Mouse (Mus musculus) CD8-positive naive resting alpha-beta T cell, adult 2 months (primary cell): Measurements from ENCODE around the gene Cdk5r2.
"Not testable (repeated sequence)": the region's sequence is repeated elsewhere in the genome, so short reads cannot be mapped to it uniquely, and the experiment has no call there.

Source experiments
- DNase-seq, 2 experiments: peaks; one replicate each; pipeline ENCODE4 v3.0.0; 2022; ENCODE audit warnings: low read depth in 2 of 2, low spot score in 2 of 2

The Cdk5r2 gene

DNA sequence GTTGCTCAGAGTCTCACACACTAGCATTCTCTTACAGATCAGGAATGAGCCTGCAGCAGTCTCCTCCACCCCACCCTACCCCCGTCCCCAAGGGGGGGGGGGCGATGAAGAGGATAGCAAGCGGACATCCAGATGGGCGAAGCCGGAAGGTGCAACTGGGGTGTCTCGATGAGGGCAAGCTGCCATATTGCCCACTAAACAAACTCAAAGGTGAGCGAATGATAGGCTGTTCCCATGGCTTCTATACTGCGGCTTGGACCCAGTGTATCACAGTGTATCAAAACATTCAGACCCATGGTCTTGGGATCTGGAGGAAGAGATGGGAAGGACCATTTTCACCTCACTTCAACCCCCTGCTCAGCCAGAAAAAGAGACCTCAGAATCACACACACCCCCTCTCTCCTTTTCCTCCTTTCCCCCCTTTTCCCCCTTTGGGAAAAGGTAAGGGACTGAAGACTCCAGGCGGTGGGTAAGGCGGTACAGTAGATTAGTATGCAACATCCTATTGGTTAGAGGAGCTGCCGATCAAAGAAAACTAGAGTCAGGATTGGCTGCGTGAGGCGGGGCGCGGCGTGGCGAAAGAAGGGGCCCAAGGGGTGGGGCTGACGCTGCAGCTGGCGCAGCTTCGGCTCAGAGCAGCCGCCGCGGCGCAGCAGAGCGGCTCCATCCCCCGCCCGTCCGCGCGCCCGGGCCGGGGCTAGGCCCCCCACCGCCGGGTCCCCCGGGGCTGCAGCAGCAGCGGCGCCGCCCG, at the start of gene Cdk5r2:
Gene Cdk5r2, plus strand, starts transcription at position 629 of the 751 bp plus-strand sequence.
- peak; percentile 26 to 33 for DNase-seq

DNA sequence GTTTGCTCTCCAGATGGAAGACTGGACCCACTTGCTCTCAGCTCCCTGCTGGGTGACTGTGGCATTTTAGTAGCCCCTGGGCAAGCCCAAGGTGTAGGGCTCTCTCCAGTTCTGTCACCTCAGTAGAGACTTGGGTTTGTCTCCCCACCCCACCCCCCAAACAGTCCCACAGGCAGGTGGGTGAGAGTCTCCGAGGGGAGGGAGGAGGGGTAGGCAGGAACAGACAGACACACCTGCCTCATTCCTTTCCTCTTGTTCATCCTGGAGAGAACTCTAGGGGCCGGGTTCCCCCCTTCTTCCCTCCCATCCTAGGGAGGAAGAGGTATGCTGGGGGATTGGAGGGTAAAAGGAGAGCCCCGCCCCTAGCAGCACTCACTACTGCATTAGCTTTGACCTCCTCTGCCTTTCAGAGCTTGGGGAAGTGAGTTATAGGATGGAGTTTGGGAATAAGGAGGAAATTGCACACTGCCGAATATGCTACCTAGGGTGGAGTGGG, 49.3 kb upstream of the Cdk5r2 start:
- no peak for DNase-seq

DNA sequence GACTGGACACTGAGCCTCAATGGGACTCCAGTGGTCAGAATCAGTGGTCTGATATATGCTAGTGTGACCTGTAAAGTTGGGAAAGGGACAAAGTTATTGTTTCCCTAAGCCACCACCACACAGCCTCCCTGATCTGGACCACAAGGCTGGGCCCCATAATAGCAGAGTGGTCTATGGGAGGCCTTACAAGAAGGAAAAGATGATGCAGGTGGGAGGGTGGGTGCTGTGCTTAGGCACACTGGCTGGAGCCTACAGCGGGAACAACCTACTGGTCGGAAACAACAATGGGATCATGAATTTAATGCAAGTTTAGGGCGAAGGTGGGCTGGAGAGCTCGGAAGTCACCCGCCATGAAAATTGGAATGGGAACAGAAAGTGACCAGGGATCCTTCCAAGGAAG, 48.9 kb upstream of the Cdk5r2 start:
- no peak for DNase-seq

DNA sequence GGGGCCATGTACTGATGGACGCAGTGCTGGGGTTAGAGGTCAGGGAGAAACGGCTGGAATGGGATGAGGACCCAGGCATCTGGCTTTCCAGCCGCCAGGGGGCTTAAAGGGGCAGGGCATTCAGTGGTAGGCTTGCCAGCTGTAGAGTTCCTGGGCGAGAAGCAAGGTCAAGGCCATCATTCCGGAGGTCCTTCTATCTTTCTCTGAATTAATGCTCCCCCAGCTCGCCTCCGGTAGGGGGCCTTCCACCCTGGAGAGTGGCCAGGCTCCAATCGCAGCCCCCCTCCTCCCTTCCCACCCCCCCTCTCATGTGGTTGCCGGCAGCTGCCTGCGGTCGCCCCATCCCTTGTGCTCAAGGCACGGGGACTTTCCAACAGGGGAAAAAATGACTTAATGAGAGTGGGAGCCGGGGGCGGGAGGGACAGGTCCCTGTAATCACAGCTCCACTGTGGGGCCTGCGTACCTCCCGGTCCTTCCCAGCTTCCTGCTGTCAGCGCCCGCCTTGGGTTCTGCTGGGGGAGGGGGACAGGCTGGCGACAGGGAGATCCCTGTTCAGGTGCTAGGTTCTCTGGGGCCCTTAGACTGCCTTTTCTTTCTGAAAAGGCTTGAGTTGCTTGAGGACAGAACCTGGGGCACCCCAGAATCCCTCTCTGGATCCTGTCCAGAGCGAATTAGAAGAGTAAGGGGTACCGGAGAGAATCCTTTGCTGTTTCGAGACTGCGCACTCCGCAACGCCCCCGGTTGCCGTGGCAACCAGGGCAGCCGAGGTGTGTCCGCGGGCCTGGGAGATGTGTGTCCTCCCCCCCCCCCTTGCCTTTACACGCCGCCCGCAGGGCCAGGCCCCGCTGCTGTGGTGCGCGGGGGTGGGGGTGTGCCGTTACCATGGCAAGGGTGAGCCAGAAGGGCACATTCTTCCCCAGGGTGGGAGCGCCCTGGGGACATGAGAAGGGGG, 48.1 kb upstream of the Cdk5r2 start:
- peak; percentile 45 to 48 for DNase-seq

DNA sequence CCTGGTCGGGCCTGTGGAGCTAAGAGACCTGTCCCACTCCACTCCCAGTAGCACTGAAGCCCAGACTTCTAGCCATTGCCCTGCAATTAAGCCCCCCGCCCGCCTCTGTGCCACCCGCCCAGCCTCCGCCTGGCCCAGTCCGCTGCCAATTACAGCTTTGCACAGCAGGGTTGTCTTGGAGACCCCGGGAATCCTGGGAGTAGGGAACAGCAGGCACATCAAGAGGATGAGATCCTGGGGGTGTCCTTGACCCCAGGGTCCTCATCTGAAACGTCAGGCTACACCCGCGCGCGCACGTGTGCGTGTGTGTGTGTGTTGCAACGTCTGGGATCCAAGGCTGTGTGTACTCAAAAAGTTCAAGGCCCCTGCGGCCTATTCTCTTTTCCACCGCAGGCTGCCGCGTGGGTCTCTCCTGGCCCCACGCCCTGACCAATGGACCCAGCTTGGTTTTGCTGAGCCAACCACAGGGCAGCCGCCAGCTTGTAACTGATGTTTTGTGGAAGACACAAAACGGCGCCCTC, 47.1 kb upstream of the Cdk5r2 start:
- DNase-seq: no peak

DNA sequence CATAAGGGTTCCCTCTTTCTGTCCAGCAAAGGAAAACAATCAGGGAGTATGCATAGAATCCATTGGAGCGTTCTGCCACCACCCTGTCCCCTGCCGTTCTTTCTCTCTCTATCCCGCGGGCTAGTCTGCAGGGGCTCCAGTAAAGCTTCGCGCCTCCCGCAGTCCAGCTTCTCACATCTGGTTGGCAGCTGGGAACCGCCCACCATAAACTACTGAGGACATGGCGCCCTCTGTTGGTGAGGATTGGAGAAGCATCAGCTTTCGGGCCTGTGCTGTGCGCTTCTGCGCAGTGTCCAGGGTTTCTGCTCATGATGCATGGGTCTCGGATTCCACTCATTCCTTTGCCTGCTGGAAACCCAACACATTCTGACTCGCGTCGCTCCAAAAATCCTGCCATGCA, 46.7 kb upstream of the Cdk5r2 start:
- peak; percentile 87 to 91 for DNase-seq

DNA sequence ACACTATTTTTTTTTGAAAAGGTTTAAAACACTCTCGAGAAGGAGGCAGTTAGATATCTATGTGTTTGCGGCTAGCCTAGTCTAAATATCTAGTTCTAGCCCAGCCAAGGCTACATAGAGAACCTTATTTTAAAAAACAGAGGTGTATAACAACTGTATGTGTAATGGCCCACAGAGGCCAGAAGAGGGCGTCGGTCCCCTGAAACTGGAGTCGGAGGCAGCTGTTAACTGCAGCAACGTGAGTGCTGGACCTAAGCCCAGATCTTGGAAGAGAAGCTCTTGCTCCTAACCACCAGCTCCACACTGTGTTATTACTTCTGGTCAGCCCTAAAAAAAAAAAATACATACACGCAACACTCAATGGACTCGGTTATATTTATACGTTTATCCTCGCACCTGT, 45.7 kb upstream of the Cdk5r2 start:
- no peak for DNase-seq

DNA sequence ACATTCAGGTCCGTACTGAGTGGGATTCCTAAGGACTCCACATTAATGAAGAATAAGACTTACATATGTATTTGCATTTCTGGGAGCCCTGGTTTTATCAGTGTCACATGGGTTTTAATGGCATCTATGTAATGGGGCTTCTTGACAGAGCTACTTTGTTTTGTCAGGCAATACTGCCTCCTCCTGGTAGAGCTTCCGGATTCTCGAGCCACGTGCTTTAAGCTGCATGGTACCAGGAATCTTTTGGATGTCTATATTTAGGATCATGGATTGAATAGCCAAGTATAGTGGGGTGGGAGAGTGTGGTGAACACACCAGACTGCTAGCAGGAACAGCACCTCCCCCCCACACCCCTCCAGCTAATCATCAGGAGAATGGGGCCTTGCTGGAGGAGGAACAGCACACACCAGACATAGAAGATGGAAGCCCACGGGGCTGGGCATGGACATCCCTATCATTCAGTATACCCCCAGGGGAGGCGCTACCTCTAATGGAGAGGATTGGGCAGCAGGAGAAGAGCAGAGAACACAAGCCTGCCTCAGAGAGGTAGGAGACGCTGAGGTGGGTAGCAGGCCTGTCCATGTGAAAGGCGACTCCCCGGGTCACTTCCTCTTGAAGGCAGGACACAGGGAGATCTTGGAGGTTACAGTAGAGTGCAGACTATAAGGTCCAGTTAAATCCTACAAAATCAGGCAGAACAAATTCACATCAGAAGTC, 39.6 kb upstream of the Cdk5r2 start:
- no peak for DNase-seq

DNA sequence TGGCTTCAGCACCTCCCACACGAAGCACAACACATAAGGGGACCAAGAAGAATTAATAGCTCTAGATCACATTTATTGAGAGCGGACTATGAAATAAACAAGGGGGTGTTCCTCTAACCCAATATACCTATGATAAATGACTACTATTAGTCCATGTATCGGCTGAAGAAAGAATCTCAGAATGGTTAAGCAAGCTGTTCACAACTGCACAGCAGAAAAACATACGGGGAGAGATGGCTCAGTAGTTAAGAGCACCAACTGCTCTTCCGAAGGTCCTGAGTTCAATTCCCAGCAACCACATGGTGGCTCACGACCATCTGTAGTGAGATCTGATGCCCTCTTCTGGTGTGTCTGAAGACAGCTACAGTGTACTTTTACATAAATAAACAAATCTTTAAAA, 38.8 kb upstream of the Cdk5r2 start:
- not testable (repeated sequence) for DNase-seq

DNA sequence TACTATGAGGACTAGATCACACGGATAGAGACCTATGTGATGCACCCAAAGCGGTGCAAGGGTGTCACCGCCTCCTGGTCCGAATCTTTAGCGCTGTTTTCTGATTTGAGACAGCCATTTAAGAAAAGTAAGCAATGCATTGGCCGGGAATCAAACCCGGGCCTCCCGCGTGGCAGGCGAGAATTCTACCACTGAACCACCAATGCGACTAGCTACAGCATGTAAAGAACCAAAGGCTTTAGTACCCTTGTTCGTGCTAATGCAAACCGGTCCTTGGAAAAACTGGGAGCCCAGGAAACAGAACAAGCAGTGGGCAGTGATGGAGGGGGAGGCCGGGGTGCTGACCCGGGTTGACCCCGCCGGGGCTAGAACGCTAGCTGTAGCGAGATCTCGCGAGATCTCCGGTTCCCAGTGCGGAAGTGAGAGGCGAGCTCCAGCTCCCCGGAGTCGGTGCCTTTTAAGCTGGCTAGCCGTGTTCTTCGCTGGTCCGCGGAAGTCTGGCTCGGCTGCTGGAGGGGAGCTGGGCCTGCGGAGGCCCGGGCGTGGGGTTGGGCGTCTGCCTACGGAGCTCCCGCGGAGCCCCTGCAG, 38.0 kb upstream of the Cdk5r2 start:
- DNase-seq: peak; percentile 77 to 84

DNA sequence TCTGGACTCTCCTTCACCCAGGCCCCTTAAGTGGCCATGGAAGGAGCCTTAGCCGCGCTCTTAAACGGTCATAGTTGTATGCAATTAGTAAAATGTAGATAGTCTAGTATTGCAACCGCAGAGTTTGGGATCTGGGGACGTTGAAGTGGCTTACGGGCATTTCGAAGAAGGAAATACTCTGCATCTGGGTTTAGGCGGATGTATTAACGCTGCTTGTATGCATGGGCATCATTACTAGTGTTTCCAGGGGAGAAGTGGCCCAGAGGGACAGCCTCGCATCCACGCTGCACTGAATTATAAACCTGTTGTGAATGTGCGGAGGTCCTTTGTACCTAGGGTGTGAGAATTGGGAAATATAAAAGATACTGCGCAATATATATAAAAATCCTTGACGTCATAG, 37.5 kb upstream of the Cdk5r2 start:
- DNase-seq: no peak

DNA sequence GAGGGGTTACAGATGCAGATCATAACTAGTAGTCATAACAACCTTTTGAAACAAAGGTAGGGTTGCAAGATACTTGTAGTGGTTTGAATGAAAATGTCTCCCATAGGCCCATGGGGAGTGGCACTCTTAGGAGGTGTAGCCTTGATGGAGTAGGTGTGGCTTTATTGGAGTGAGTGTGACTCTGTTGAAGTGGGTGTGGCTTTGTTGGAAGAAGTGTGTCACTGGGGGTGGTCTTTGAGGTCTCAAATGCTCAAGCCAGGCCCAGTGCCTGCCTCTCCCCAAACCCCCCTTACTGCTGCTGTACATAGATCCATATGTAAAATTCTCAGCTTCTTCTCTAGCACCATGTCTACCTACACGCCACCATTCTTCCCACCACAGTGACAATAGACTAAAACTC, 36.2 kb upstream of the Cdk5r2 start:
- DNase-seq: no peak

DNA sequence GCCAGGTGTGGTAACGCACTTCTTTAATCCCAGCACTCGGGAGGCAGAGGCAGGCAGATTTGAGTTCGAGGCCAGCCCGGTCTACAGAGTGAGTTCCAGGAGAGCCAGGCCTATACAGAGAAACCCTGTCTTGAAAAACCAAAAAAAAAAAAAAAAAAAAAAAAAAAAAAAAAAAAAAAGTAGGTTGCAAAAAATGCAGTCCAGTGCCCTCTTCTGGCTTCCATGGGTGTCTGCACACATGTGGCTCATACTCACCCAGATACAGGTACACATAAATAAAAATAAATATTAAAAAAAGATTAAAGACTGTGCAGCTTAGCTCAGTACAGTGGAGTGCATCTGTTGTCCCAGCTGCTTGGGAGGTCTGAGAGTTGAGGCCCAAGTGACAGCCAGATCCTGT, 31.1 kb upstream of the Cdk5r2 start:
- DNase-seq: not testable (repeated sequence)

DNA sequence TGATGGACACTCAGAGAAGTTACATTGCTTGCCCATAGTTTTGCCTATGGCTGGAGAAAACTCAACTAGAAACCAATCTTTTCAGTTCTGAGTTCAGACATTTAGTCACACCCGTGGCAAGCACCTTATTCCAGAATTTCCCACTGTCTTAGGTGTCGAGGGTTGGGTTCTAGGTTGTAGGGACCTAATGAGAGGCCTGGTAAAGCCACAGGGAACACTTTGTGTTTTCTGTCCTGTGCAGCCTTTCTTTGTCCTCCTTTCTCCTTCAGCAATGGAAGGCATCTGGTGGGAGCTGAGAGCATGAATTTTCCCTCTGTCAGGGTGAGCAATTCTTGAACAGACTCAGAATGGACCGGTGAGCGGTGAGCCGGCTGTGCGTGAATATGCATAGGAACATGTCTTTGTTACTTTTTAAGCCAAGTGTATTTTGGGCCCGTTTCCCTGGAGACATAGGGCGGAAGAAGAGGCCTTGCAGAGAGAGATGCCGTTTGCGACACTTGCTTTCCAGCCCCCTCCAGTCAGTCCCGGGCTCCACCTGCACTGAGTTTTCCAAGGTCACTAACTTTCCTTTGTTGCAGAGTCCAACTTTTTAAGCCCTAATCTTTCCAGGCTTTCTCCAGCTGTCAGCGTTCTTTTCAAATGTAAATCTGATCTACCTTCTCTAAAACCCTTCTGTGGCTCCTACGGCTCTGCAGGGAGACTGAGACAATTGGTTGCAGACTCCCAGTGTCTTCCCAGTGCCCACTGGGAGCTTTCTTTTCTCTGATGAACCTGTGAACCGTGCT, 30.0 kb upstream of the Cdk5r2 start:
- no peak for DNase-seq

DNA sequence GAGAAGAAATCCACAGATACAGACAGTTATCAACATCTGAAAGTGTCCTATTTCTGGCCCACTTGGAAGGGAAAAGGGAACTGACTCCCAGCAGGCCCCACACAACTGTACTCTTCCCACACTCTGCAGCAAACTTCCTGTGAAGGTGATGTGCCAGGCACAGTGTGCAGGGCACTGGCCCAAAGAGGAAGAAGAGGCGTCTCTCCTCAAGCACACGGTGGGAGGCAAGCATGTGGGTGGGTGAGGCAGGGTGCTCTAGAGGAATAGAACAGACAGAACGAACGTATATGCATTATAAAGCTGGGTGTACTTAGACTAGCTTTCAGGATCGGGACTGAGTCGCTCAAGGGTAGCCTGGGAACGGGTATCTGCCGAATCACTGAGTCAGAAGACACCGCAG, 24.7 kb upstream of the Cdk5r2 start:
- DNase-seq: no peak

DNA sequence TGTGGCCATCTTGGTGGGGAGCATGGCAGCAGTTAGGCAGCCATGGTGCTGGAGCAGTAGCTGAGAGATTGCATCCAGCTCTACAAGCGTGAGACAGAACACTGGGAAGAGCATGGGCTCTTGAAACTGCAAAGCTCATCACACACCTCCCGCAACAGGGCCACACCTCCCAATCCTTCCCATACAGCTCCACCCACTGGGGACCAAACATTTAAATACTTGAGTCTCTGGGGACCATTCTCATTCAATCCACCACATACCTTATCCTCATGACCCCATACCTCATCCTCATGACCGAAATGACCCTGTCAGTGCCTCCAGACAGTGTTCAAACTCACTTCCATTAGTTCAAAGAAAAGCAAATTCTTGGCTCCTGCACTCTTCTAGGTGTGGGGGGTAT, 21.5 kb upstream of the Cdk5r2 start:
- DNase-seq: no peak

DNA sequence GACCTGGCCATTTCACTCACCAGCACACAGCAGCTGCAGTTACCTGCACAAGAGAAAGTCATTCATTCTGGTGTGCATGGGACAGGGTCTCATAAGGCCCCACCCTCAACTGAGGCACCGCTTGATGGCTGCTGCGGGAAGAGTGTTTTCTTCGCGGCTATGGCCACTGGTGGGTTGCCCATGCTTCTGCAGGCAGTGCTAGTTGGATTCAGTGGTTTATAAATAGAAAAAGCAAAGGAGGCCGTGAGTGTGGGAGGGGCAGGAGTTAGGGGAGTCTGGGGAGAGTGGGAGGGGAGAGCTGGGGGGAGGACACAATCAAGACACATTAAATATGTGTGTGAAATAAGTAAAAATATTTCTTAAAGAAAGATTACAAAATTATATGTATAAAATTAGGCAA, 11.6 kb upstream of the Cdk5r2 start:
- DNase-seq: no peak

DNA sequence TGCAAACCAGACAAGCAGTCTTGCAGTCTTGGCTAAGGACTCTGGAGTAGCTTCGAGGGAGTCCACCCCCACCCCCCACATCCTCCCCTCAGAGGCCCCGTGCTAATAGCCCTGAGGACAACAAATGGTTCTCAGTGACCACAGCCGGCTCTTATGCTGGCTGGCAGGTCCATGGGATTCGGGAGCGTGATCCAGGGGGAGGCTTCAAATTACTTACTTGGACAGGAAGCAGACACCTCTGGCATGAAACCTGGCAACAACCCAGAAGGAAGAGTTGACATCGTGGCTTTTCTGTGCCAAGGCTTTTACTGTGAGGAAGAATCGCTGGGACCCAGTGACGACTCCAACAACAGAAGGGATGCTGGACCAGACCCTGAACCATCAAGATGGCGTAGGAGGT, 8.4 kb upstream of the Cdk5r2 start:
- no peak for DNase-seq

DNA sequence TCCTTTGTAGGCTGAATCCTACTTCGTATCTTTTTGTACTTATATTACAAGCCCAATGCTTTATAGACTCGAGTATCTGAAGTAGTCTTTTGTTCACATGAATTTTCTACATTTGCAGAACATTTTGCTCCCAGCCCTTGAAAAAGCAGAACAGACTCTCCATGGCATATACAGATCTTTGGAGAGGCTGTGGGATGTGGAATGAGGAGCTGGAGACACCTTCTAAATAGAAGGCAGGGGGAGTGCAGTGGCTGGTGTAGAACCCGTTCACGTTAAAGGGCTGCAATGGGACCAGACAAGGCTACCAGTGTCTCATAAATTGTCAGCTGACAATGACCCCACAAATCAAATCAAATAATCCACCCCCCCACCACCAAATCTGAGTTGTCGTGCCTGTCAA, 5.8 kb upstream of the Cdk5r2 start:
- no peak for DNase-seq

DNA sequence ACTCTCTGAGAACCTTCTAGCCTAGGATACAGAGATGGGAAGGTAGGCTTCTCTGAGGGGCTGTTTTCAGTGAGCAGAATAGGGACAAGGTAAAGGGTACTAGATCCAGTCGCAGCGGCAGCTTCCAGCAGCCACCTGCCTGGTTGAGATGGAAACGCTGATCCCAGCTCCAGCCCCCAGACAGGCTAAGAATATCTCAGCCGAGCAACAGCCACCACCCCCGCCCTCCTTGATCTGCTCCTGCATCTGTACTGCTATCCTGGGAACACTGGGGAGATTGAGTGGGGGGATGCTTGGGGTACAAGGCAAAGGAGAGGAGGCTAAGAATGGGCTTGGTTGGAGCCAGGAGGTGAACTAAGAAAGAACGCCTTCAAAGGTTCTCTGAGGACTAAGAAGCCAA, 4.5 kb upstream of the Cdk5r2 start:
- DNase-seq: no peak
